Mouse (Mus musculus) adrenal gland, adult (tissue): ENCODE data around the gene Srp54b.
"Not testable (repeated sequence)": the region's sequence is repeated elsewhere in the genome, so short reads cannot be mapped to it uniquely, and the experiment has no call there.

ENCODE experiments used
- DNase-seq, 2 experiments: peaks; one replicate each; pipeline ENCODE4 v3.0.0; 2022 to 2023; ENCODE audit warnings: low spot score in 1 of 2; ENCODE audit not compliant: inconsistent age in 2 of 2

Srp54b gene

DNA sequence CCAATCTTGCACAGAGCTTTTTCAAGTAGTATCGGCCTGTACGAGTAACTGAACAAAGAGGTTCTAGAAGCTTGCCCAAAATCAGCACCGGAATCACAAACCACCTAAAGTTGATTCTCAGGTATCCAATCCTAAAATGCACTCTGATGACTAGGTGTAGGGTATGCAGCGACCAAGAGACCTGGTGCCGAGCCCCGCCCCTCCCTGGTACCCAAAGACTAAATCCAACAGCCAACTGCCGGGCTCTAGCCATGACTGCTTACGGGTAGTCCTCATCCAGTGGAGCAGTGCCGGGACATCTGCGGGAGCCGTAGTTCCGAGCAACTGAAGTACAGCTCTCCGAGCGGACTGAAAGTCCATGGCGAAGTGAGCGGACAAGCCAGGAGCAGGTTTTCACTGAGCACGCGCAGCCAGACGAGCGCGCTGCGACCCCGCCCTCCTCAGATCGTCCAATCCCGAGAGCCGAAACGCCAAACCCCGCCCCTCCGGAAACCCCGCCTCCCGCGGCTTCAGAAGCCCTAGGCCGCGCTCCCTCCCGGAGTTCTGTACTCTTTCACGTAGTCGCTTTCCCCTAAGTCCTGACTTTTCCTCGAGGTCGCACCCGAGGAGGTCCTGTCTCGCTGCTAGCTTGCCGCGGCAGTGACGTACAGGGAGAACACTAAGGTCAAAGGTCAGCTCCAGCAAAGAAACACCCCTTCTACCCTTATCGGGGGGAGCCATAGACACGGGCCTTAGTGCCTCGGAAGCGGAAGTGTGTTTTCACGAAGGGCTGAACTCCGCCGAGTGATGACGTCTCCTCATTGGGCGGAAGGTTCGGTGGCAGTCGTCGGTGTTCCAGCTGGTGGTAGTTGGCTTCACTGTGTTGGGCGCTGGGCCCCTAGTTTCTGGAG, at the start of gene Srp54b:
Gene Srp54b (plus strand): TSS at position 546 of the 890 bp plus-strand sequence.
- not testable (repeated sequence) for DNase-seq

GRCm38 (mm10) chr12:55112616-55113015, 42.3 kb upstream of the Srp54b start:
- not testable (repeated sequence) for DNase-seq

- DNase-seq = not testable (repeated sequence)
Measured at GRCm38 (mm10) chr12:55124242-55124641, 30.7 kb upstream of the Srp54b start, which contains the start of gene Fam177a. TSS of gene Fam177a (plus strand) at chr12:55124469.

GRCm38 (mm10) chr12:55124731-55125130, 30.2 kb upstream of the Srp54b start:
- not testable (repeated sequence) for DNase-seq

DNA sequence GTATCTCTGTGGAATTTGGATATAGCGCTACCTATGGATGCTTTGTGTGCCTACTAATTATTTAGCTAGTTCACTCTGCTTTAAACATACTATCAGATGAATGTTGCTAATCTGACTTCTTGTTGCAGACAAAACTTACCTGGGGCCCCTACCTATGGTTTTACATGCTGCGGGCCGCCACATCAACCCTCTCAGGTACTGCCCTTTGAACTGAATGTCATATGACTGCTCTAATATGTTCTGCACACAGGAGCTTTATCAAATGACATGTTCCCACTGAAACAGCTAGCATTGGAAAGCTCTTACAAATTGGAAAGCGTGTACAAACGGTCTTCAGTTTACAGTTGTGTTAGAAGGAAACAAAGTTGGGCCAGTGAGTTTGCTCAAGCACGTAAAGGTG, 19.4 kb upstream of the Srp54b start:
- not testable (repeated sequence) for DNase-seq

GRCm38 (mm10) chr12:55137859-55138258, 17.0 kb upstream of the Srp54b start:
- not testable (repeated sequence) for DNase-seq

GRCm38 (mm10) chr12:55155449-55155783, 512 bp downstream of the Srp54b start:
- not testable (repeated sequence) for DNase-seq

GRCm38 (mm10) chr12:55167034-55167557, 12.2 kb downstream of the Srp54b start:
- DNase-seq = not testable (repeated sequence)

DNA sequence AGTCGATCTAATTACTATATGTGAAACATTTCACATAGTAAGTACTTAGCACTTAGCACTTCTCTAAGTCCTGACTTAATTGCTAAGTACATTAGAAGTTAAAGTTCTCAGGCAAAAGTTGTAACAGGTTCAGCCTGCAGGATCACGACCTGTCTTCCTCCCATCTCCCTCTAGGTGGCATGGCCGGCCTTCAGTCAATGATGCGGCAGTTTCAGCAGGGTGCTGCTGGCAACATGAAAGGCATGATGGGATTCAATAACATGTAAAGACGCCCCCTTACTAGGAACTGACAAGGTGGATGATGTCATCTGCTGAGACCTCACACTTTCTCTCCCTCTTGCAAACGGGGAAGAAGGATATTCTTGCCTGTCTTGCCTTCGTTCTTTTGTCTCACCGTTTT, 32.8 kb downstream of the Srp54b start:
- not testable (repeated sequence) for DNase-seq

GRCm38 (mm10) chr12:55189127-55189526, 34.2 kb downstream of the Srp54b start:
- DNase-seq = not testable (repeated sequence)

DNA sequence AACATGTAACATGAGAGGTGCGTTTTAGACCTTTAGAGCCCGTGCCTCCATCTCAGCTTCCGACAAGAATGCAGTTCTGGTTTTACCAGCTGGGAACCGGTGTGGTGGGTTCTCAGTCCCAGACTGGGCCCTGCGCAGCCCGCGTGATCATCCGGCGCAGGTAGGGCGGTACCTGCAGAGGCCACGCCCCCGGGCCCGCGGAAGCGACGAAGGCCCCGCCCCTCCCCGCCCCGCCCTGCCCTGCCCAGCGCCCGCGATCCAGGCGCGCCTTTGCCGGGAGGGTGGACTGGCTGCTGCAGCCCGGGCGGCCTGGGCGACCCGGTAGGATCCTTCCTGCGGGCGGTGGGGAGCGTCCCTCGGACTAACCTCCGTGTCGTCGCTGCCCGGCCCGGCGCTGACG, 44.4 kb downstream of the Srp54b start, which contains the start of gene 1700047I17Rik2:
Gene 1700047I17Rik2 (plus strand): TSS at position 287 of the 400 bp plus-strand sequence.
- not testable (repeated sequence) for DNase-seq

- not testable (repeated sequence) for DNase-seq
Measured at GRCm38 (mm10) chr12:55199799-55200198, 44.9 kb downstream of the Srp54b start.

DNA sequence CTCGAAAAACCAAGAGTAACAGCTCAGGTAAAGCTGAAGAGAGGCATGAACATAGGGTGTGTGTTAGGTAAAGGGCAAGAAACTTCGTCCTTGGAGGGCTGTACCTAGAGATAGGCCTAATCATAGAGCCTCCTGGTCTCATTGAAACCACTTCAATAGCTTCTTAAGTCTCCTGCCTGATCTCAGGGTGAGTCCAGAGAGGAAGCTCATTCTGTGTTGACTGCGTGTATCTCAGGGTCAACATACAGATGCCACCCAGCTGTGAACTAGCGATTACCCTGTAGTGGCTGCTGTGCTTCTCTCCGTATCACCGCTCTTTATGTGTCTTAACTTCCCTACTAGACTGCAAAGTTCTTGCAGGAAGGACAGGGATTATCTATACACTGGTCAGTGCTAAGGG, 58.0 kb downstream of the Srp54b start:
- not testable (repeated sequence) for DNase-seq

GRCm38 (mm10) chr12:55229626-55230519, 75.0 kb downstream of the Srp54b start, which contains the start of gene Srp54c:
TSS of gene Srp54c (plus strand) at chr12:55230168.
- not testable (repeated sequence) for DNase-seq

- DNase-seq = peak; percentile 9 to 47
Measured at GRCm38 (mm10) chr12:55230520-55230861, 75.6 kb downstream of the Srp54b start.
